Mouse (Mus musculus) CH12.LX (cell line): ENCODE data around the gene Chd5. TPM values are rescaled to one million over a fixed set of nuclear protein-coding genes. Genes with fewer than 3 reads are reported as not detected.

Source experiments
- DNase-seq: peaks from one replicate; pipeline ENCODE4 v3.0.0-alpha.2; 2013; ENCODE audit errors: extremely low read depth
- H3K27ac ChIP-seq: 2 replicates; pipeline ENCODE4 v1.5.1; 2012; ENCODE audit warnings: low read depth, mild to moderate bottlenecking, control low read depth, moderate library complexity; ENCODE audit not compliant: insufficient read depth
- H3K27me3 ChIP-seq: replicated peaks from 2 replicates; pipeline ENCODE3; 2012; ENCODE audit warnings: inconsistent platforms
- H3K36me3 ChIP-seq, 2 experiments: replicated peaks in 1 of 2; 2 replicates each; pipeline versions ENCODE3 to v1.6.1; 2012; ENCODE audit warnings: inconsistent platforms in 1 of 2, low read length in 1 of 2, mild to moderate bottlenecking in 1 of 2, mixed read lengths in 1 of 2, moderate library complexity in 1 of 2; ENCODE audit not compliant: control insufficient read depth in 1 of 2, insufficient read depth in 1 of 2
- H3K4me1 ChIP-seq, 2 experiments: 2 replicates each; pipeline ENCODE4 v1.6.1; 2012; ENCODE audit warnings: inconsistent platforms in 1 of 2, moderate library complexity in 1 of 2; ENCODE audit not compliant: insufficient read depth in 2 of 2, control insufficient read depth in 1 of 2
- H3K4me2 ChIP-seq: 2 replicates; pipeline ENCODE4 v1.6.1; 2012; ENCODE audit warnings: low read depth, mild to moderate bottlenecking, control low read depth; ENCODE audit not compliant: poor library complexity, insufficient read depth, severe bottlenecking
- H3K4me3 ChIP-seq, 3 experiments: fragments of 150-350 bp in 1 of 3; sonication (generic) in 1 of 3; replicated peaks in 1 of 3; 2 replicates each; pipeline versions ENCODE3 to v1.5.1; 2011 to 2012; ENCODE audit warnings: low read depth in 2 of 3, low read length in 2 of 3, mild to moderate bottlenecking in 2 of 3, moderate library complexity in 2 of 3, control low read depth in 1 of 3, improper control_type of control experiment in 1 of 3, inconsistent platforms in 1 of 3, mixed read lengths in 1 of 3; ENCODE audit not compliant: poor library complexity in 1 of 3
- H3K79me2 ChIP-seq: replicated peaks from 2 replicates; pipeline ENCODE4 v1.6.1; 2012; ENCODE audit warnings: mild to moderate bottlenecking, moderate library complexity; ENCODE audit not compliant: control insufficient read depth, poor library complexity, insufficient read depth, severe bottlenecking; ENCODE audit errors: extremely low read depth
- H3K9ac ChIP-seq: 2 replicates; pipeline ENCODE4 v1.6.1; 2012; ENCODE audit warnings: low read depth, mild to moderate bottlenecking, control low read depth, moderate library complexity; ENCODE audit not compliant: insufficient read depth
- H3K9me3 ChIP-seq: replicated peaks from 2 replicates; pipeline ENCODE3; 2012; ENCODE audit warnings: low read length, inconsistent platforms, mixed read lengths
- BHLHE40 ChIP-seq: IDR thresholded peaks from 2 replicates; pipeline ENCODE4 v1.6.1; 2011; ENCODE audit warnings: mild to moderate bottlenecking, low read depth, low read length, improper control_type of control experiment
- CHD1 ChIP-seq: IDR thresholded peaks from 2 replicates; pipeline ENCODE4 v1.6.1; 2012; ENCODE audit warnings: low read depth, low read length, improper control_type of control experiment, inconsistent platforms
- CHD2 ChIP-seq: IDR thresholded peaks from 2 replicates; pipeline ENCODE4 v1.6.1; 2011; ENCODE audit warnings: low read length, improper control_type of control experiment
- CTCF ChIP-seq, 2 experiments: IDR thresholded peaks in 1 of 2; conservative IDR thresholded peaks in 1 of 2; 2 replicates each; pipeline ENCODE4 v1.5.1; 2011 to 2012; ENCODE audit warnings: low read depth in 2 of 2, low read length in 2 of 2, improper control_type of control experiment in 1 of 2, inconsistent platforms in 1 of 2, mild to moderate bottlenecking in 1 of 2, moderate library complexity in 1 of 2
- E2F4 ChIP-seq: IDR thresholded peaks from 2 replicates; pipeline ENCODE4 v1.6.1; 2011; ENCODE audit warnings: low read depth, low read length, improper control_type of control experiment; ENCODE audit not compliant: insufficient replicate concordance
- ELF1 ChIP-seq: IDR thresholded peaks from 2 replicates; pipeline ENCODE4 v1.6.1; 2014; ENCODE audit warnings: low read depth, mild to moderate bottlenecking, inconsistent platforms, low read length, improper control_type of control experiment
- EP300 ChIP-seq: IDR thresholded peaks from 2 replicates; pipeline ENCODE4 v1.6.1; 2011; ENCODE audit warnings: low read length, improper control_type of control experiment
- ETS1 ChIP-seq: conservative IDR thresholded peaks from 2 replicates; pipeline ENCODE4 v1.6.1; 2012; ENCODE audit warnings: low read depth, mild to moderate bottlenecking, inconsistent platforms, low read length, improper control_type of control experiment, moderate library complexity
- GABPA ChIP-seq: IDR thresholded peaks from 2 replicates; pipeline ENCODE4 v1.6.1; 2012; ENCODE audit warnings: low read depth, low read length, improper control_type of control experiment, inconsistent platforms; ENCODE audit not compliant: insufficient replicate concordance
- HCFC1 ChIP-seq: IDR thresholded peaks from 2 replicates; pipeline ENCODE4 v1.6.1; 2012; ENCODE audit warnings: low read depth, mild to moderate bottlenecking, inconsistent platforms, low read length, improper control_type of control experiment
- IRF4 ChIP-seq: IDR thresholded peaks from 2 replicates; pipeline ENCODE4 v1.6.1; 2014; ENCODE audit warnings: low read depth, mild to moderate bottlenecking, inconsistent platforms, low read length, improper control_type of control experiment
- JUN ChIP-seq: IDR thresholded peaks from 2 replicates; pipeline ENCODE4 v1.6.1; 2011; ENCODE audit warnings: low read depth, mild to moderate bottlenecking, low read length, improper control_type of control experiment, moderate library complexity; ENCODE audit not compliant: insufficient read depth
- JUND ChIP-seq: conservative IDR thresholded peaks from 2 replicates; pipeline ENCODE4 v1.6.1; 2011; ENCODE audit warnings: low read depth, low read length, improper control_type of control experiment
- KAT2A ChIP-seq: IDR thresholded peaks from 2 replicates; pipeline ENCODE4 v1.6.1; 2012; ENCODE audit warnings: low read length, improper control_type of control experiment, inconsistent platforms; ENCODE audit not compliant: insufficient replicate concordance
- MAFK ChIP-seq: IDR thresholded peaks from 2 replicates; pipeline ENCODE4 v1.6.1; 2011; ENCODE audit warnings: low read length, improper control_type of control experiment; ENCODE audit not compliant: insufficient replicate concordance
- MAX ChIP-seq: IDR thresholded peaks from 2 replicates; pipeline ENCODE4 v1.6.1; 2011; ENCODE audit warnings: low read length, improper control_type of control experiment
- MAZ ChIP-seq: IDR thresholded peaks from 2 replicates; pipeline ENCODE4 v1.6.1; 2012; ENCODE audit warnings: low read depth, mild to moderate bottlenecking, inconsistent platforms, low read length, improper control_type of control experiment, moderate library complexity
- MEF2A ChIP-seq: IDR thresholded peaks from 2 replicates; pipeline ENCODE4 v1.6.1; 2014; ENCODE audit warnings: low read depth, mild to moderate bottlenecking, inconsistent platforms, low read length, improper control_type of control experiment, borderline replicate concordance
- MXI1 ChIP-seq: IDR thresholded peaks from 2 replicates; pipeline ENCODE4 v1.6.1; 2011; ENCODE audit warnings: mild to moderate bottlenecking, low read depth, low read length, improper control_type of control experiment
- MYC ChIP-seq: IDR thresholded peaks from 2 replicates; pipeline ENCODE4 v1.6.1; 2011; ENCODE audit warnings: low read depth, mild to moderate bottlenecking, improper control_type of control experiment, low read length
- NELFE ChIP-seq: IDR thresholded peaks from 2 replicates; pipeline ENCODE4 v1.6.1; 2011; ENCODE audit warnings: low read depth, low read length, improper control_type of control experiment
- NRF1 ChIP-seq: IDR thresholded peaks from 2 replicates; pipeline ENCODE4 v1.6.1; 2014; ENCODE audit warnings: low read depth, mild to moderate bottlenecking, inconsistent platforms, low read length, improper control_type of control experiment, moderate library complexity
- PAX5 ChIP-seq: IDR thresholded peaks from 2 replicates; pipeline ENCODE4 v1.6.1; 2012; ENCODE audit warnings: low read length, inconsistent platforms, mixed read lengths
- POLR2A ChIP-seq: IDR thresholded peaks from 2 replicates; pipeline ENCODE4 v1.6.1; 2011; ENCODE audit warnings: low read depth, mild to moderate bottlenecking, improper control_type of control experiment, low read length
- RAD21 ChIP-seq: IDR thresholded peaks from 2 replicates; pipeline ENCODE4 v1.6.1; 2011; ENCODE audit warnings: low read depth, mild to moderate bottlenecking, low read length, improper control_type of control experiment, moderate library complexity
- RCOR1 ChIP-seq: conservative IDR thresholded peaks from 2 replicates; pipeline ENCODE4 v1.6.1; 2012; ENCODE audit warnings: low read depth, mild to moderate bottlenecking, inconsistent platforms, low read length, improper control_type of control experiment
- SIN3A ChIP-seq: IDR thresholded peaks from 2 replicates; pipeline ENCODE4 v1.6.1; 2012; ENCODE audit warnings: low read length, improper control_type of control experiment, inconsistent platforms
- SMC3 ChIP-seq: IDR thresholded peaks from 2 replicates; pipeline ENCODE4 v1.6.1; 2011; ENCODE audit warnings: low read depth, low read length, improper control_type of control experiment
- TBP ChIP-seq: conservative IDR thresholded peaks from 2 replicates; pipeline ENCODE4 v1.6.1; 2011; ENCODE audit warnings: low read depth, low read length, improper control_type of control experiment
- TCF12 ChIP-seq: IDR thresholded peaks from 2 replicates; pipeline ENCODE4 v1.6.1; 2014; ENCODE audit warnings: low read depth, mild to moderate bottlenecking, inconsistent platforms, low read length, improper control_type of control experiment
- UBTF ChIP-seq: IDR thresholded peaks from 2 replicates; pipeline ENCODE4 v1.6.1; 2012; ENCODE audit warnings: low read depth, mild to moderate bottlenecking, inconsistent platforms, low read length, improper control_type of control experiment, moderate library complexity
- USF1 ChIP-seq: IDR thresholded peaks from 2 replicates; pipeline ENCODE4 v1.6.1; 2014; ENCODE audit warnings: low read depth, mild to moderate bottlenecking, inconsistent platforms, low read length, improper control_type of control experiment
- USF2 ChIP-seq: conservative IDR thresholded peaks from 2 replicates; pipeline ENCODE4 v1.6.1; 2011; ENCODE audit warnings: low read depth, low read length, improper control_type of control experiment
- ZC3H11A ChIP-seq: IDR thresholded peaks from 2 replicates; pipeline ENCODE4 v1.6.1; 2012; ENCODE audit warnings: low read depth, mild to moderate bottlenecking, inconsistent platforms, low read length, improper control_type of control experiment
- ZKSCAN1 ChIP-seq: IDR thresholded peaks from 2 replicates; pipeline ENCODE4 v1.6.1; 2012; ENCODE audit warnings: low read depth, inconsistent platforms, low read length, improper control_type of control experiment, borderline replicate concordance
- ZMIZ1 ChIP-seq: IDR thresholded peaks from 2 replicates; pipeline ENCODE4 v1.6.1; 2012; ENCODE audit warnings: low read depth, mild to moderate bottlenecking, inconsistent platforms, low read length, improper control_type of control experiment
- ZNF384 ChIP-seq: IDR thresholded peaks from 2 replicates; pipeline ENCODE4 v1.6.1; 2012; ENCODE audit warnings: low read depth, low read length, improper control_type of control experiment, inconsistent platforms
- dilution Hi-C: fragments of 300-500 bp; cut with MboI; formaldehyde crosslinking; loops from 2 replicates; pipeline ENCODE4 v1.14.3; 2020; ENCODE audit warnings: low sequenced_read_pairs; ENCODE audit not compliant: extremely low pct_unique_long_range_greater_than_20kb, extremely low pct_ligation_motif_present
- in situ Hi-C: fragments of 300-500 bp; cut with MboI; formaldehyde crosslinking; loops from 3 replicates; pipeline ENCODE4 v1.14.3; 2019; ENCODE audit warnings: low sequenced_read_pairs, low pct_ligation_motif_present, low pct_unique_long_range_greater_than_20kb, mixed read lengths
- polyA plus RNA-seq: library from polyadenylated mRNA; unstranded; fragments of >175 nt; gene quantifications from 2 replicates; pipeline ENCODE4 v1.2.1, GENCODE M21; 2012; ENCODE audit warnings: low read depth; ENCODE audit not compliant: insufficient read length
- total RNA-seq, 2 experiments: library from RNA; depleted of rRNA; stranded (reverse); fragments of 300-350 nt in 1 of 2; fragments of >200 nt in 1 of 2; gene quantifications; 2 replicates each; pipeline ENCODE4 v1.2.3; 2012 to 2014

The Chd5 gene
- total and polyA plus RNA-seq, 3 experiments, result 0.44 to 3.4 (median 1.2) TPM

GRCm38 (mm10) chr4:152296874-152297861 is 41.3 kb upstream of the Chd5 start, which contains the start of gene Icmt:
TSS of gene Icmt (plus strand) at chr4:152297227.
- DNase-seq, result peak; percentile 98
- H3K27me3 ChIP-seq, result peaks cover 21% of the 10 kb centered on the region
- dilution Hi-C loops, result no loop called here
- no peak for TF ChIP-seq MEF2A
- TF ChIP-seq CHD2, result peak; percentile 99
- peak; percentile 94 for TF ChIP-seq POLR2A
- TF ChIP-seq ZNF384, result no peak
- TF ChIP-seq MYC, result 0 out of 2 replicates have a peak, but pooled peaks have one; percentile 22
- TF ChIP-seq TBP, result 0 out of 2 replicates have a peak, but pooled peaks have one; percentile 2
- TF ChIP-seq ZC3H11A, result no peak
- TF ChIP-seq JUN, result no peak
- TF ChIP-seq MXI1, result peak; percentile 59; the same call in 1 of the 2 replicates
- TF ChIP-seq PAX5, result no peak
- TF ChIP-seq ZMIZ1, result peak; percentile 88
- TF ChIP-seq MAFK, result no peak
- no peak for TF ChIP-seq JUND
- TF ChIP-seq CTCF (conservative IDR thresholded peaks at IDR 0.05 in 1 of 2, IDR thresholded peaks at IDR 0.05 in 1 of 2; ENCODE audit: low read depth in 2 of 2, low read length in 2 of 2), result no peak; a peak in 1 of 4 replicates
- TF ChIP-seq NRF1, result peak; percentile 84
- 0 out of 2 replicates have a peak, but pooled peaks have one; percentile 28 for TF ChIP-seq BHLHE40
- TF ChIP-seq NELFE, result peak; percentile 72
- no peak for TF ChIP-seq GABPA
- TF ChIP-seq CHD1, result no peak
- TF ChIP-seq ELF1, result peak; percentile 100
- TF ChIP-seq UBTF, result 0 out of 2 replicates have a peak, but pooled peaks have one; percentile 73
- TF ChIP-seq HCFC1, result peak; percentile 85
- TF ChIP-seq TCF12, result peak; percentile 60
- no peak for TF ChIP-seq RCOR1
- TF ChIP-seq SIN3A, result peak; percentile 56
- peak; percentile 49; the same call in 1 of the 2 replicates for TF ChIP-seq IRF4
- TF ChIP-seq MAZ, result no peak
- 0 out of 2 replicates have a peak, but pooled peaks have one; percentile 25 for TF ChIP-seq KAT2A
- no peak for TF ChIP-seq EP300
- no peak for TF ChIP-seq RAD21
- TF ChIP-seq E2F4, result no peak
- TF ChIP-seq SMC3, result no peak
- no peak for TF ChIP-seq ETS1
- TF ChIP-seq ZKSCAN1, result no peak
- no peak for TF ChIP-seq USF1
- TF ChIP-seq USF2, result no peak
- no peak for TF ChIP-seq MAX

More at GRCm38 (mm10) chr4:152296874-152297861, 41.3 kb upstream of the Chd5 start, which contains the start of gene Icmt:
- Histone ChIP-seq H3K4me1 (peaks cover 9 to 43% of the 10 kb centered on the region in 2 experiments; a peak in 3 of 4 replicates), H3K9ac (peak within 1 kb of the TSS; percentile 92), H3K27ac (peak within 1 kb of the TSS; percentile 56), H3K79me2 (peaks cover 5% of the 10 kb centered on the region; the same call in 1 of the 2 replicates), H3K4me3 (peak within 1 kb of the TSS; percentile 81 to 96 (median 87)), H3K9me3 (no peaks in the 10 kb centered on the region), H3K4me2 (peak within 1 kb of the TSS; percentile 89), H3K36me3 (peaks cover 23 to 30% of the 10 kb centered on the region in 2 experiments)
- in situ Hi-C loops, result loop anchor here (25.0 kb wide), 1 partner anchor 1815 kb away; no protein-coding TSS in a partner anchor
